Mouse (Mus musculus) limb, embryonic 15.5 days (tissue): ENCODE results near the gene Rpl38. TPM values are rescaled to one million over a fixed set of nuclear protein-coding genes. Genes with fewer than 3 reads are reported as not detected.
A peak's percentile ranks its signal among the peaks of the same experiment; 100 is the strongest.

ENCODE experiments used
- ATAC-seq: fragments of 200-750 bp; cut with Nextera tagmentation; 2 replicates; pipeline ENCODE4 v1.8.0; 2017; ENCODE audit warnings: low read depth, moderate TSS enrichment; ENCODE audit not compliant: insufficient number of reproducible peaks, low FRiP score, low TSS enrichment
- H3K27ac ChIP-seq: fragments of 300-500 bp; sonication (generic); 2 replicates; pipeline ENCODE4 v1.5.1; 2015; ENCODE audit warnings: moderate library complexity, mild to moderate bottlenecking, inconsistent platforms
- H3K27me3 ChIP-seq: fragments of 300-500 bp; sonication (generic); 2 replicates; pipeline ENCODE4 v1.6.1; 2015; ENCODE audit warnings: inconsistent platforms
- H3K36me3 ChIP-seq: fragments of 300-500 bp; sonication (generic); 2 replicates; pipeline ENCODE4 v1.6.1; 2015; ENCODE audit warnings: inconsistent platforms
- H3K4me1 ChIP-seq: fragments of 300-500 bp; sonication (generic); 2 replicates; pipeline ENCODE4 v1.6.1; 2015; ENCODE audit warnings: inconsistent platforms
- H3K4me2 ChIP-seq: fragments of 300-500 bp; sonication (generic); 2 replicates; pipeline ENCODE4 v1.6.1; 2015; ENCODE audit warnings: mild to moderate bottlenecking, inconsistent platforms
- H3K4me3 ChIP-seq: fragments of 300-500 bp; sonication (generic); 2 replicates; pipeline ENCODE4 v1.5.1; 2015; ENCODE audit warnings: mild to moderate bottlenecking, inconsistent platforms
- H3K9ac ChIP-seq: fragments of 300-500 bp; sonication (generic); 2 replicates; pipeline ENCODE4 v1.6.1; 2015; ENCODE audit warnings: inconsistent platforms
- H3K9me3 ChIP-seq: fragments of 300-500 bp; sonication (generic); 2 replicates; pipeline ENCODE4 v1.6.1; 2016; ENCODE audit warnings: inconsistent platforms
- WGBS: fragments of 180-500 bp; shearing (Covaris S2); methylation state at CpG from one replicate; pipeline ENCODE4 v1.1.7; 2015; 5-methylcytosine and 5-hydroxymethylcytosine counted together
- polyA plus RNA-seq: library from polyadenylated mRNA; unstranded; fragments of >200 nt; fragmentation: Nextera tagmentation; extraction: Ambion mirVana; gene quantifications from 2 replicates; pipeline ENCODE4 v1.2.1, GENCODE M21; 2015

The Rpl38 gene
- polyA plus RNA-seq, 1 experiment from 2014 or later, result 1,120 TPM

- WGBS, result 87% methylated on average over 13 of the region's 13 CpGs
- Histone ChIP-seq H3K27me3 (no peaks in the 10 kb centered on the region), H3K4me1 (peaks cover 30% of the 10 kb centered on the region), H3K9ac (no peak overlapping the region), H3K4me3 (no peak overlapping the region), H3K27ac (no peak overlapping the region), H3K4me2 (no peak overlapping the region), H3K9me3 (no peaks in the 10 kb centered on the region), H3K36me3 (no peaks in the 10 kb centered on the region; the same call in 1 of the 2 replicates)
- no peak for ATAC-seq
These were observed 14.1 kb downstream of the Rpl38 start for GRCm38 (mm10) chr11:114682321-114682900.

- ATAC-seq, result no peak
- Histone ChIP-seq H3K4me1 (peaks cover 33% of the 10 kb centered on the region), H3K36me3 (no peaks in the 10 kb centered on the region; the same call in 1 of the 2 replicates), H3K4me2 (no peak overlapping the region), H3K4me3 (no peak overlapping the region), H3K9me3 (no peaks in the 10 kb centered on the region), H3K9ac (no peak overlapping the region), H3K27ac (no peak overlapping the region), H3K27me3 (no peaks in the 10 kb centered on the region)
- WGBS, result 88% methylated on average over 10 of the region's 10 CpGs
These were observed 14.9 kb downstream of the Rpl38 start for GRCm38 (mm10) chr11:114683029-114683721.

GRCm38 (mm10) chr11:114683722-114684621 is 15.6 kb downstream of the Rpl38 start:
- Histone ChIP-seq H3K27ac (peak overlapping the region; percentile 11; the same call in 1 of the 2 replicates), H3K4me1 (peaks cover 33% of the 10 kb centered on the region), H3K9ac (no peak overlapping the region), H3K36me3 (no peaks in the 10 kb centered on the region; the same call in 1 of the 2 replicates), H3K4me3 (no peak overlapping the region), H3K4me2 (no peak overlapping the region), H3K9me3 (no peaks in the 10 kb centered on the region), H3K27me3 (no peaks in the 10 kb centered on the region)
- no peak for ATAC-seq
- 70% methylated on average over 20 of the region's 20 CpGs for WGBS

GRCm38 (mm10) chr11:114684627-114685373 is 16.5 kb downstream of the Rpl38 start:
- peak; percentile 8; the same call in 1 of the 2 replicates for ATAC-seq
- H3K36me3 ChIP-seq, result peaks cover under 1% of the 10 kb centered on the region
- H3K4me1 ChIP-seq, result peaks cover 25% of the 10 kb centered on the region
- no peaks in the 10 kb centered on the region for H3K27me3 ChIP-seq
- H3K4me2 ChIP-seq, result no peak overlapping the region
- no peak overlapping the region for H3K9ac ChIP-seq
- H3K27ac ChIP-seq, result no peak overlapping the region
- no peaks in the 10 kb centered on the region for H3K9me3 ChIP-seq
- 60% methylated on average over 14 of the region's 14 CpGs for WGBS
- no peak overlapping the region for H3K4me3 ChIP-seq

GRCm38 (mm10) chr11:114685526-114686040 is 17.3 kb downstream of the Rpl38 start:
- ATAC-seq, result no peak
- Histone ChIP-seq H3K9ac (no peak overlapping the region), H3K27ac (no peak overlapping the region)

GRCm38 (mm10) chr11:114686221-114686959 is 18.1 kb downstream of the Rpl38 start:
- Histone ChIP-seq H3K4me3 (no peak overlapping the region), H3K9ac (no peak overlapping the region), H3K36me3 (peaks cover 4% of the 10 kb centered on the region), H3K4me2 (no peak overlapping the region), H3K4me1 (peaks cover 21% of the 10 kb centered on the region), H3K27ac (no peak overlapping the region), H3K9me3 (no peaks in the 10 kb centered on the region), H3K27me3 (no peaks in the 10 kb centered on the region)
- 91% methylated on average over 16 of the region's 16 CpGs for WGBS
- ATAC-seq, result no peak

More at GRCm38 (mm10) chr11:114685526-114686040, 17.3 kb downstream of the Rpl38 start:
- peaks cover 4% of the 10 kb centered on the region for H3K36me3 ChIP-seq
- H3K4me2 ChIP-seq, result no peak overlapping the region
- H3K9me3 ChIP-seq, result no peaks in the 10 kb centered on the region
- H3K4me3 ChIP-seq, result no peak overlapping the region
- WGBS, result 84% methylated on average over 9 of the region's 9 CpGs
- H3K4me1 ChIP-seq, result peaks cover 21% of the 10 kb centered on the region
- no peaks in the 10 kb centered on the region for H3K27me3 ChIP-seq

- Histone ChIP-seq H3K27me3 (no peaks in the 10 kb centered on the region), H3K4me3 (no peak overlapping the region), H3K4me2 (no peak overlapping the region), H3K4me1 (peaks cover 21% of the 10 kb centered on the region), H3K27ac (no peak overlapping the region), H3K9ac (no peak overlapping the region), H3K9me3 (no peaks in the 10 kb centered on the region), H3K36me3 (peaks cover 4% of the 10 kb centered on the region; the same call in 1 of the 2 replicates)
- WGBS, result 32% methylated on average over 9 of the region's 10 CpGs
- no peak for ATAC-seq
These were observed 19.4 kb downstream of the Rpl38 start for GRCm38 (mm10) chr11:114687574-114688188.

- H3K4me1 ChIP-seq, result peaks cover 20% of the 10 kb centered on the region
- peaks cover 10% of the 10 kb centered on the region; the same call in 1 of the 2 replicates for H3K36me3 ChIP-seq
- no peak overlapping the region for H3K4me2 ChIP-seq
- H3K27ac ChIP-seq, result no peak overlapping the region
- H3K9me3 ChIP-seq, result no peaks in the 10 kb centered on the region
- H3K4me3 ChIP-seq, result no peak overlapping the region
- no peaks in the 10 kb centered on the region for H3K27me3 ChIP-seq
- 95% methylated on average over 2 of the region's 3 CpGs for WGBS
- no peak for ATAC-seq
- H3K9ac ChIP-seq, result no peak overlapping the region
These were observed 20.4 kb downstream of the Rpl38 start for GRCm38 (mm10) chr11:114688729-114689128.

- no peak for ATAC-seq
- 92% methylated on average over 15 of the region's 15 CpGs for WGBS
These were observed 21.9 kb downstream of the Rpl38 start for GRCm38 (mm10) chr11:114690192-114690591.

GRCm38 (mm10) chr11:114691454-114692182 is 23.3 kb downstream of the Rpl38 start:
- Histone ChIP-seq H3K36me3 (peaks cover 12% of the 10 kb centered on the region), H3K27me3 (no peaks in the 10 kb centered on the region), H3K4me2 (no peak overlapping the region), H3K27ac (no peak overlapping the region), H3K4me3 (no peak overlapping the region), H3K9ac (no peak overlapping the region), H3K9me3 (no peaks in the 10 kb centered on the region), H3K4me1 (peaks cover 4% of the 10 kb centered on the region; the same call in 1 of the 2 replicates)
- 55% methylated on average over 6 of the region's 6 CpGs for WGBS
- ATAC-seq, result no peak

More at GRCm38 (mm10) chr11:114690192-114690591, 21.9 kb downstream of the Rpl38 start:
- no peaks in the 10 kb centered on the region for H3K9me3 ChIP-seq
- H3K27ac ChIP-seq, result no peak overlapping the region
- H3K27me3 ChIP-seq, result no peaks in the 10 kb centered on the region
- H3K4me3 ChIP-seq, result no peak overlapping the region
- H3K4me1 ChIP-seq, result peaks cover 8% of the 10 kb centered on the region
- peaks cover 10% of the 10 kb centered on the region; the same call in 1 of the 2 replicates for H3K36me3 ChIP-seq
- H3K4me2 ChIP-seq, result no peak overlapping the region
- no peak overlapping the region for H3K9ac ChIP-seq
